Mouse (Mus musculus): Measurements from ENCODE around the gene Fxyd7. TPM values are rescaled to one million over a fixed set of nuclear protein-coding genes. Genes with fewer than 3 reads are reported as not detected.

Gene Fxyd7
- total RNA-seq, 2 experiments from 2014 or later, result 0.40 to 0.59 TPM

GRCm38 (mm10) chr7:31052251-31052635 is 976 bp upstream of the Fxyd7 start:
- DNase-seq, result no peak

DNA sequence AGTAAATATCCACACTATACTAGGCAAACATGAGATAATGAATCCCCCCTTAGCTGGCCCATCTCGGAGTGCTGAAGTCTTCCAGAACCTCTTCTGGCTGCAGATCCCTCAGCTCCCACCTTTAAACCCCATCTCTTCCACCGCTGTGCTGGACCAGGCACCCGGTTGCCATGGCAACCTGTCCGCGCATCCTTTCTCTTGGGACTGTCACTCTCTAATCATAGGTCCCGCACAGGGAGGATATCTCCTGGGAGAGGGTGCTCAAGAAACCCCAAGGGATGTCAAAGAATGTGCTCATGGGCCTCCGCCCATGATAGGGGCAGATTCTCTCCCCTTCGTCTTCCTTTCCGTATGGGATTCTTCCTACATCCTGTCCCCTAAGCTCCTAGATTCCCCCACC is 346 bp downstream of the Fxyd7 start:
- no peak for DNase-seq

GRCm38 (mm10) chr7:31050487-31050886 is 780 bp downstream of the Fxyd7 start:
- DNase-seq, result no peak

DNA sequence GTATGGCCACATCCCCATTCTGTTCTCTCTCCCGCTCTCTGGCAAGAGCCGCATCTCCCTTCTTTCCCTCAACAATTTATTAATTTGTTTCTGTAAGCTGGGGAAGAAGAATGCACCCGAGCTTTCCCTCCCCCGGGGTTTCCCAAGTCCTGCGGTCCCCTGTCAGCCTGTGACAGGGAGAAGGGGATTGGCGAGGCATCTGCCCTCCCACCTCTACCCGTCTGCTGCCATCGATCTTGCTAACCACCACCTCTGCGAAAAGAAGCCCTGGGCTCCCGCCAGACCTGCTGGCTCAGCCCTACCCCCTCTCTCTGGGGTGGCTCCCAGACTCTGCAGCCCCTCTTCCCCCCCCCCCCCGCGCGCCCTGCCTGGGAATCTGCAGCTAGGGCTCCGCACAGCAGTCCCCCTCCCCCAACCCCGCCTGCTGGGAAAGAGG is 1.4 kb downstream of the Fxyd7 start:
- no peak for DNase-seq

- no peak for DNase-seq
Measured at GRCm38 (mm10) chr7:31049135-31049845, 2.0 kb downstream of the Fxyd7 start.

DNA sequence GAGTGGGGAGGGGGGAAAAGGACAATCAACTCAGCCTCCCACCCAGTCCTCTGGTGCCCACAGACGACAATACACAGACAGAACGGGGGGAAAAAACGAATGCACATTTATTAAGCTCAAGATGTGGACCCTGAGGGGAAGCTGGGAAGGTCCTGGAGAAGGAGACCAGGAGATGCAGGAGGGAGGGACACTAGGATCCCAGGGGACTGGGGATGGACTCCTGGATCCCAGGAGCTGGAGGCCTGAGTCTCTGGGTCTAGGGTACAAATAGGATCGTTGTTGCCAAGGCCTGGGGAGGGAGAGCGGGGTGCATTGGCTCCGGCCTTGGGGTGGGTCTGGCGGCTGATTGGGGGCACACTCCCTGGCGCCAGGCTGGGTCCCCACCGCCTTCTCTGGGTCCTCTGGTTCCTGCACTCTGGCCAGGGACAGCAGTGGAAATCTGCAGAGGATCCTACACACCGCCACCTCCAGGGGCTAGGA is 8.8 kb downstream of the Fxyd7 start, which contains the start of gene Fxyd5:
Gene Fxyd5 (minus strand): TSS at position 51 of the 480 bp plus-strand sequence.
- DNase-seq, result peak in 1 of 2 experiments; percentile 34

GRCm38 (mm10) chr7:31041662-31042315 is 9.5 kb downstream of the Fxyd7 start:
- peak; percentile 81 to 90 for DNase-seq

DNA sequence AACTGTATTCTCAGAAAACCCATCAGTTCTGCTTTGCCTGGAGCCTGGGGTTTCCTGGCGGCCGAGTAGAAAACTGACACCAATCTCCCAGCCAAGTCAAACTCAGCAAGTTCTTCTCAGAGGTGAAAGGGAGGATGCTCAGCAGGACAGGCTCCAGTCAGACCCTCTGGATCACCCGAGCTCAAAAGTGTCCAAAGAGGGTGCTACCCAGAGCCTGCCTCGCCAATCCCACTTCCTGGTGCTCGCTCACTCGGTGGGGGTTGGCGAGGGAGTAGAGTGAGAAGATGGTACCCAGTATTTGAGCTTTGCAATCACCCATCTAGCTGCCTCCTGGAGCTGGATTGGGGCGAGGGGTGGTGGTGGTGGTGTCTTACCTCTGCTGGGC is 10.3 kb downstream of the Fxyd7 start:
- DNase-seq, result no peak

DNA sequence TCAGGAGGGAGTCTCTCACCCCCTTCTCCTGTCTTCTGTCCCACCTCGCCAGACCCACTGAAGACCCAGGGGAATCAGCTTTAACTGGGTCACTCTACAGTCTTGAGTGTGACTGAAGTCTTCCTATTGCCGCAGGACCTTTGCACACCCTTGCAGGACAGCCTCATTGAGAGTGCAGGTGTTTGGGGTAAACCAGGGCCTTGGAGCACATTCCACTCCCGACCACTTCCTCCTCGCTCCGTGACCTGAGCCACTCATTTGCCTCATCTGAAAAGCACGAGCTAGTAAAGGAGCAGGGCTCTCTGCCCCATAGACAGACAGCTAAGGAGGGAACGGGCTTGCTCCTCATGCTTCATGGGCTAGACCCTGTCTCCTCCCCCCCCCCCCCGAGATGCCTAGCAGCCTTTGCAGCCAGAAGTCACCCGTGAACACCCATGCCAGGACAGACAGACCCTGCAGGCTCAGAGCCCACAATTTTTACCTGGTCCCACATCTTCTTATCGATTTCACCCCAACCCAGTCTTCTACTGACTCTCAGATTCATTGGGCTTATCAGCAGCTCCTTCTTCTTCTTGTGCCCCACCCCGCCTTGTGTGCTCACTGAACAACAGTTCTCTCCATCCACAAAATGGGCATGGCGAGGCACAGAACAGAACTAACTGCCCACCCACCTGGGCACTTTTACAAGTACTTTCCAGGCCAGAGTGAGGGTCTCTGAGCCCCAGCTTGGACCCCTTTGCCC is 10.8 kb downstream of the Fxyd7 start:
- no peak for DNase-seq

DNA sequence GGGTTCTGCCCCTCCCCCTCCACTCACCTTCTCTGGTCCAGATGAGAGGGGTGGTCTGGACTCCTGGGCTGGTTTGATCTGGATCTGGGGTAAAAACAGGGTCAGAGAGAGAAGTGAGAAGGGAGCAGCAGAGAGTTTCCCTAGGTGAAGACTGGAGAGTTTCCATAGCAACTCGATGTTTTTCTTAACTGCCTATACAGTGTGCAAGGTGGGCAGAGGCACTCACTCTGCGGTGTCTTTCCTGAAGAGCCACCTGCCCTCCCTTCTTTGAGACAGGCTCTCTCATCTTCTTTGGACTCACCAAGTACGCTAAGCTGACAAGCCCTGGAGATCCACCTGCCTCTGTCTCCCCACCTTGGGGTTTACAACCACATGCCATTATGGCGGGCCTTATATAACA is 12.3 kb downstream of the Fxyd7 start:
- DNase-seq, result peak in 1 of 2 experiments; percentile 1

- DNase-seq, result no peak
Measured at GRCm38 (mm10) chr7:31037675-31038074, 13.6 kb downstream of the Fxyd7 start.

GRCm38 (mm10) chr7:31036917-31037316 is 14.3 kb downstream of the Fxyd7 start:
- no peak for DNase-seq

DNA sequence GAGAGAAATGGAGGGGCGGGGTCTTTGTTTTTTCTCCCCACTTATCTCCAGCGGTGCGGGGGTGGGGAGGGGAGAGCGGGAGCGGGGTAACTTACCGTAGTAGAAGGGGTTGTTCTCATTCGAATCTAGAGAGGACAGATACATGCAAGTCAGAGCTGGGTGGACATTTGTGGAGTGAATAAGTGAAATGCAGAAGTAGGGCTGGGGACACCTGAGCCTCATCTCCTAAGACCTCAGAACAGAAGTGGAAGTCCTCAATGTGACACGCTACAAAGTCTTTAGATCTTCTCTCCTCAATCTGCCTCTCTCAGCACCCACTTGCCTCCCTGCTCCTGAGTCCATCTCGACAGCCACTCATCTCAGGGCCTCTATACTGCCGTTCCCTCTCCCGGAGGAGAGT is 16.0 kb downstream of the Fxyd7 start:
- DNase-seq, result no peak

DNA sequence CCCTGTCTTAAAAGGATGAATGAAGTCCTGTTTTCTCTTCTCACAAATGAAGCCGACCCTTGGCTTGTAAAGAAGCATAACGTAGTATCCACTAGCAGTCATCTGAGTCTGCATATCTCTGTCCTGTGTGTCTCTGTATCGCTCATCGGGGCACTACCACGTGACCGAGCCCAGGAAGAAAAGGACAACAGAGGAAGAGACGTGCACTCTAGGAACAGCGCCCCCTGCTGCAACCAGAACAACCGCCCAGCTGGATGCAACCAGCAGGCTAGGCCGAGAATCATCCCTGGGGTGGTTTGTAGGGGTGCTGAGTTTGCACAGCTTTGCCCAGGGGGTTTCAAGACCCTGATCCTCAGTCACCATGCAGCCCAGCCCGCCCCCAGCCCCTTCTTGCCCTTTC is 16.5 kb downstream of the Fxyd7 start:
- no peak for DNase-seq

- peak; percentile 33 to 56 for DNase-seq
Measured at GRCm38 (mm10) chr7:31033409-31034165, 17.7 kb downstream of the Fxyd7 start.

DNA sequence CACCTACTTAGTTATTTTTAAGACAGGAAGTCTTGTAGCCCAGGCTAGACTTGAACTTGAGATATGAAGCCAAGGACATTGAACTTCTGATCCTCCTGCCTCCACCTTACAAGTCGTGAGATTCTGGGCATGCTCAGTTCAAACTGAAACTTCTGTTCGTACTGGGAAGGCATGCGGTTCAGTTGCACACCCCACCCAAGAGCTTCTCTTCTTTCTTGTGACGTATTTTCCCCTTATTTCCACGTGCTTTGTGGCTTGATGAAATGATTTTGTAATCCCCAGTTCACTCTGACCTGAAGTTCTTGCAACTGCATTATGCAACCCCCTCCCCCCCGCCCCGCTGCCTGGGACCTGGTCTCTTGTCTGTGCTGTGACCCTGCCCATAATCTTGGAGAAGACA is 19.5 kb downstream of the Fxyd7 start:
- no peak for DNase-seq

GRCm38 (mm10) chr7:31030717-31031116 is 20.6 kb downstream of the Fxyd7 start:
- DNase-seq, result no peak

GRCm38 (mm10) chr7:31028609-31029008 is 22.7 kb downstream of the Fxyd7 start:
- DNase-seq, result no peak

- no peak for DNase-seq
Measured at GRCm38 (mm10) chr7:31017104-31017901, 34.0 kb downstream of the Fxyd7 start.

DNA sequence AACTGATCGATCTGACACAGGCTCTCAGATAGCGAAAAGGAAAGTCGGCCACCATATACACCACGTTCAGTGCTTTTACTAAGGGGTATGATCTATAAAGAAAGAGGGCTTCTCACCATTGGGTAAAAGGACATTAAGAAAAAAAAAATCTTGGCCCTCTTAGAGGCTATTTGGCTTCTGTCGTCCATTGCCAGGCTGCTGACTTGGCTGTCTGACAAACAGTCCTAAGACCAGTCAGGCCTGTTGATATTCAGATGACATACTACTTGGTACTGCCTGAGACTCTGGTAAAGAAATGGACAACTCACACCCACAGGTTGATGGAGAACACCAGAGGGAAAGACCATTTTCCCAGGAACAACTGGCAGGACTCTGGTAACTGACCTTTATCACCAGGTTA is 38.3 kb downstream of the Fxyd7 start:
- DNase-seq, result peak in 1 of 2 experiments; percentile 36

DNA sequence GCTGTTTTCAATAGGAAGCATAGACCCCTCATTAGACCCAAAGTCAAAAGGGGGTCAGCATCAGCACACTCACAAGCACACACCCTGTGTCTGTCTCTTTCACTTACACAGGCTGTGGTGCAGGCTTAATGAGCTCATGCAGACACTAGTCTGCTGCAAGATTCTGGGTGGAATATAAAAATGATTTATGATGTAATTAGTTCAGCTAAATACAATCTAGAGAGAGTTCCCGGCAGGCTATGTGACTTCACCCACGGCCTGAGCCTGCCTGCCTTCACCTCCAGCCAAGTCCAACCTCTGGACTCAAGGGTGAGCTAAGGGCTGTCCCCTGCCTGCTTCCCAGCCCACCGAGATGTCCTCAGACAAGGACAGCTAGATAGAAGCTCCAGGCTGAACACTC is 42.4 kb downstream of the Fxyd7 start:
- DNase-seq, result no peak

Data from heart, adult 18-20 months (tissue).